Mouse (Mus musculus): ENCODE measurements around the gene Lrit3. TPM values are rescaled to one million over a fixed set of nuclear protein-coding genes. Genes with fewer than 3 reads are reported as not detected.

Lrit3 gene
- total and polyA plus RNA-seq, 3 experiments = 0.11 TPM; not detected in 2

GRCm38 (mm10) chr3:129823293-129823692 lies 19.5 kb upstream of the Lrit3 start:
- DNase-seq (ENCODE audit: low spot score) (peak; percentile 49), ATAC-seq (ENCODE audit: extremely low read depth, insufficient number of reproducible peaks, low FRiP score, poor library complexity, severe bottlenecking) (peak; percentile 65)
- Histone ChIP-seq H3K27me3 (ENCODE audit: insufficient read depth, low read length) (no peaks in the 10 kb centered on the region), H3K9me3 (replicated peaks) (no peaks in the 10 kb centered on the region), H3K4me3 (ENCODE audit: low read depth, low read length) (no peak overlapping the region), H3K4me1 (ENCODE audit: insufficient read depth, low read depth, low read length) (peaks cover 20% of the 10 kb centered on the region), H3K36me3 (replicated peaks) (peaks cover 85% of the 10 kb centered on the region)
- TF ChIP-seq CTCF (IDR thresholded peaks at IDR 0.05; ENCODE audit: low read depth, low read length) (0 out of 2 replicates have a peak, but pooled peaks have one; percentile 10), GATA1 (IDR thresholded peaks at IDR 0.05; ENCODE audit: borderline replicate concordance, low read length) (no peak)

GRCm38 (mm10) chr3:129822206-129822775 lies 18.5 kb upstream of the Lrit3 start, which contains the start of gene Rrh:
Gene Rrh, minus strand, starts transcription at chr3:129822587.
- no peak within 1 kb of the TSS for H3K4me3 ChIP-seq (ENCODE audit: low read depth, low read length)
- no peaks in the 10 kb centered on the region for H3K27me3 ChIP-seq (ENCODE audit: insufficient read depth, low read length)
- H3K36me3 ChIP-seq (replicated peaks) = peaks cover 77% of the 10 kb centered on the region
- H3K9me3 ChIP-seq (replicated peaks) = no peaks in the 10 kb centered on the region
- DNase-seq (ENCODE audit: low spot score) (no peak), ATAC-seq (ENCODE audit: extremely low read depth, insufficient number of reproducible peaks, low FRiP score, poor library complexity, severe bottlenecking) (no peak)
- no peak for TF ChIP-seq TAL1 (conservative IDR thresholded peaks at IDR 0.05; ENCODE audit: low read depth, low read length)
- no peak for TF ChIP-seq CTCF (IDR thresholded peaks at IDR 0.05; ENCODE audit: low read depth, low read length)
- TF ChIP-seq GATA2 (IDR thresholded peaks at IDR 0.05; ENCODE audit: borderline replicate concordance, low read depth, low read length) = no peak
- TF ChIP-seq POLR2AphosphoS5 (IDR thresholded peaks at IDR 0.05; ENCODE audit: insufficient replicate concordance, low read depth, low read length) = no peak
- no peak for TF ChIP-seq GATA1 (IDR thresholded peaks at IDR 0.05; ENCODE audit: borderline replicate concordance, low read length)
- peaks cover 10% of the 10 kb centered on the region for H3K4me1 ChIP-seq (ENCODE audit: insufficient read depth, low read depth, low read length)

GRCm38 (mm10) chr3:129821736-129822135 lies 17.9 kb upstream of the Lrit3 start:
- TF ChIP-seq POLR2AphosphoS5 (IDR thresholded peaks at IDR 0.05; ENCODE audit: insufficient replicate concordance, low read depth, low read length) = no peak
- TF ChIP-seq TAL1 (conservative IDR thresholded peaks at IDR 0.05; ENCODE audit: low read depth, low read length) = no peak
- no peak for TF ChIP-seq CTCF (IDR thresholded peaks at IDR 0.05; ENCODE audit: low read depth, low read length)
- no peak for TF ChIP-seq GATA1 (IDR thresholded peaks at IDR 0.05; ENCODE audit: borderline replicate concordance, low read length)
- Histone ChIP-seq H3K4me1 (ENCODE audit: insufficient read depth, low read depth, low read length) (peaks cover 8% of the 10 kb centered on the region), H3K9me3 (replicated peaks) (no peaks in the 10 kb centered on the region), H3K27me3 (ENCODE audit: insufficient read depth, low read length) (no peaks in the 10 kb centered on the region), H3K36me3 (replicated peaks) (peaks cover 73% of the 10 kb centered on the region), H3K4me3 (ENCODE audit: low read depth, low read length) (no peak overlapping the region)
- DNase-seq (ENCODE audit: low spot score) (no peak), ATAC-seq (ENCODE audit: extremely low read depth, insufficient number of reproducible peaks, low FRiP score, poor library complexity, severe bottlenecking) (no peak)

GRCm38 (mm10) chr3:129820847-129821246 lies 17.0 kb upstream of the Lrit3 start:
- ATAC-seq (ENCODE audit: extremely low read depth, insufficient number of reproducible peaks, low FRiP score, poor library complexity, severe bottlenecking) = no peak
- no peaks in the 10 kb centered on the region for H3K9me3 ChIP-seq (replicated peaks)
- H3K4me3 ChIP-seq (ENCODE audit: low read depth, low read length) = no peak overlapping the region
- H3K4me1 ChIP-seq (ENCODE audit: insufficient read depth, low read depth, low read length) = peaks cover 6% of the 10 kb centered on the region; the same call in 1 of the 2 replicates
- no peaks in the 10 kb centered on the region for H3K27me3 ChIP-seq (ENCODE audit: insufficient read depth, low read length)
- no peak for DNase-seq (ENCODE audit: low spot score)
- H3K36me3 ChIP-seq (replicated peaks) = peaks cover 64% of the 10 kb centered on the region
- TF ChIP-seq GATA1 (IDR thresholded peaks at IDR 0.05; ENCODE audit: borderline replicate concordance, low read length) (no peak), POLR2AphosphoS5 (IDR thresholded peaks at IDR 0.05; ENCODE audit: insufficient replicate concordance, low read depth, low read length) (no peak)

GRCm38 (mm10) chr3:129799011-129799410 lies 4.8 kb downstream of the Lrit3 start:
- DNase-seq (ENCODE audit: low spot score) = no peak
- Histone ChIP-seq H3K4me1 (ENCODE audit: insufficient read depth, low read depth, low read length) (no peaks in the 10 kb centered on the region), H3K36me3 (replicated peaks) (no peaks in the 10 kb centered on the region), H3K27me3 (ENCODE audit: insufficient read depth, low read length) (no peaks in the 10 kb centered on the region), H3K9me3 (replicated peaks) (no peaks in the 10 kb centered on the region), H3K4me3 (ENCODE audit: low read depth, low read length) (no peak overlapping the region)
- no peak for ATAC-seq (ENCODE audit: extremely low read depth, insufficient number of reproducible peaks, low FRiP score, poor library complexity, severe bottlenecking)
- TF ChIP-seq CTCF (IDR thresholded peaks at IDR 0.05; ENCODE audit: low read depth, low read length) = no peak
- TF ChIP-seq TAL1 (conservative IDR thresholded peaks at IDR 0.05; ENCODE audit: low read depth, low read length) = no peak
- no peak for TF ChIP-seq GATA2 (IDR thresholded peaks at IDR 0.05; ENCODE audit: borderline replicate concordance, low read depth, low read length)
- no peak for TF ChIP-seq POLR2AphosphoS5 (IDR thresholded peaks at IDR 0.05; ENCODE audit: insufficient replicate concordance, low read depth, low read length)

GRCm38 (mm10) chr3:129798551-129798950 lies 5.3 kb downstream of the Lrit3 start:
- Histone ChIP-seq H3K9me3 (replicated peaks) (no peaks in the 10 kb centered on the region), H3K4me3 (ENCODE audit: low read depth, low read length) (no peak overlapping the region)

GRCm38 (mm10) chr3:129797341-129797740 lies 6.5 kb downstream of the Lrit3 start:
- H3K4me1 ChIP-seq (ENCODE audit: insufficient read depth, low read depth, low read length) = no peaks in the 10 kb centered on the region
- H3K27me3 ChIP-seq (ENCODE audit: insufficient read depth, low read length) = no peaks in the 10 kb centered on the region
- TF ChIP-seq GATA1 (IDR thresholded peaks at IDR 0.05; ENCODE audit: borderline replicate concordance, low read length) (no peak), CTCF (IDR thresholded peaks at IDR 0.05; ENCODE audit: low read depth, low read length) (no peak), GATA2 (IDR thresholded peaks at IDR 0.05; ENCODE audit: borderline replicate concordance, low read depth, low read length) (no peak), TAL1 (conservative IDR thresholded peaks at IDR 0.05; ENCODE audit: low read depth, low read length) (no peak), POLR2AphosphoS5 (IDR thresholded peaks at IDR 0.05; ENCODE audit: insufficient replicate concordance, low read depth, low read length) (no peak)
- H3K9me3 ChIP-seq (replicated peaks) = no peaks in the 10 kb centered on the region
- no peak for DNase-seq (ENCODE audit: low spot score)
- ATAC-seq (ENCODE audit: extremely low read depth, insufficient number of reproducible peaks, low FRiP score, poor library complexity, severe bottlenecking) = no peak
- no peak overlapping the region for H3K4me3 ChIP-seq (ENCODE audit: low read depth, low read length)
- no peaks in the 10 kb centered on the region for H3K36me3 ChIP-seq (replicated peaks)

More at GRCm38 (mm10) chr3:129798551-129798950, 5.3 kb downstream of the Lrit3 start:
- TF ChIP-seq CTCF (IDR thresholded peaks at IDR 0.05; ENCODE audit: low read depth, low read length) (no peak), GATA2 (IDR thresholded peaks at IDR 0.05; ENCODE audit: borderline replicate concordance, low read depth, low read length) (no peak), TAL1 (conservative IDR thresholded peaks at IDR 0.05; ENCODE audit: low read depth, low read length) (no peak), POLR2AphosphoS5 (IDR thresholded peaks at IDR 0.05; ENCODE audit: insufficient replicate concordance, low read depth, low read length) (no peak), GATA1 (IDR thresholded peaks at IDR 0.05; ENCODE audit: borderline replicate concordance, low read length) (no peak)
- Histone ChIP-seq H3K36me3 (replicated peaks) (no peaks in the 10 kb centered on the region), H3K27me3 (ENCODE audit: insufficient read depth, low read length) (no peaks in the 10 kb centered on the region), H3K4me1 (ENCODE audit: insufficient read depth, low read depth, low read length) (no peaks in the 10 kb centered on the region)
- ATAC-seq (ENCODE audit: extremely low read depth, insufficient number of reproducible peaks, low FRiP score, poor library complexity, severe bottlenecking) = no peak
- no peak for DNase-seq (ENCODE audit: low spot score)

Data from G1E (cell line).